Mouse (Mus musculus): ENCODE results near the gene Ajm1.
"Not testable (repeated sequence)": the region's sequence is repeated elsewhere in the genome, so short reads cannot be mapped to it uniquely, and the experiment has no call there.

DNA sequence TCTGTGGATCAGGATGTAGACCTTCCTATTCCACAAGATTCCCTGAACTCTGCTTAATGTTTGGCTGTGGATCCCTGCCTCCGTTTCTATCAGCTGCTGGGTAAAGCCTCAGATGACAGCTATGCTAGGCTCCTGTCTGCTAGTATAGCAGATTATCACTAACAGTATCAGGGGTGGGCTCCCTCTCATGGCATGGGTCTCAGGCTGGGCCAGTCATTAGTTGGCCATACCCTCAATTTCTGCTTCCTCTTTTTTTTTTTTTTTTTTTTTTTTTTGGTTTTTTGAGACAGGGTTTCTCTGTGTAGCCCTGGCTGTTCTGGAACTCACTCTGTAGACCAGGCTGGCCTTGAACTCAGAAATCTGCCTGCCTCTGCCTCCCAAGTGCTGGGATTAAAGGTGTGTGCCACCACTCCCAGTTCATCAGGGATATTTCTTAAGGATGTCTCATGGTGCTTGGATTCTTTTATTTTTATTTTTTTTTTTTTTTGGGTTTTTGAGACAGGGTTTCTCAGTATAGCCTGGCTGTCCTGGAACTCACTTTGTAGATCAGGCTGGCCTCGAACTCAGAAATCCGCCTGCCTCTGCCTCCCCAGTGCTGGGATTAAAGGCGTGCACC is 28.3 kb downstream of the Ajm1 start:
- not testable (repeated sequence) for TF ChIP-seq CTCF (IDR thresholded peaks at IDR 0.05; ENCODE audit: low read depth, low read length); TAL1 (conservative IDR thresholded peaks at IDR 0.05; ENCODE audit: low read depth, low read length)

All from G1E (cell line).